ENCODE assay signal across 8 mouse cellular contexts in the genomic region with DNA sequence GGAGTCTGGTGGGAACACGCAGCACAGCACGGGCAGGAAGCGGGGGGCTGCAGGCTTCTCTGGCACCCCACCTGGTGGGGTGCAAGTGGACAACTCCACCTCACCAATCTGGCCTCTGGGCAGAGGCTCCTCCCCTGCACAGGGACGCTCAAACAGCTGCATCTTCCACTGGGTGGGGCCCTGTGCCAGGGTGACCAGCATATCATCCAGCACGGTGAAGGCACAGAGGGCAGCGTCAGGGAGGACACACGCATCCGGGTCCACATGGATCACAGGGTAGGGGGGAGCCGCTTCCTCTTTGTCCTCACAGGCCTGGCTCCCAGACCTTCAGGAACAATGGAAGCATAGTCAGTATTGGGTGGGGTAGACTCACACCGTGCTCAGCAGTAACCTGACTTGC. TPM values are rescaled to one million over a fixed set of nuclear protein-coding genes. Genes with fewer than 3 reads are reported as not detected.
DNase-seq lines count a peak whose midpoint lies in the region; ATAC-seq and TF ChIP-seq lines count a peak whose summit lies in the region.

No protein-coding gene starts in this region.

- no peaks in the 10 kb centered on the region for H3K9me3 ChIP-seq in liver, embryonic 12.5 days (replicated peaks)

- H3K4me1 ChIP-seq in testis, adult 2 months (ENCODE audit: control insufficient read depth, insufficient read depth, low read length), result peaks cover 17% of the 10 kb centered on the region
- peaks cover 26% of the 10 kb centered on the region for H3K4me1 ChIP-seq in liver, embryonic 12.5 days

- peak overlapping the region; percentile 74; the same call in 1 of the 2 replicates for H3K9ac ChIP-seq in liver, embryonic 12.5 days

- no peak for ATAC-seq in cerebellum, adult (ENCODE audit: insufficient number of reproducible peaks, low FRiP score, low TSS enrichment)
- no peak for ATAC-seq in liver, embryonic 12.5 days

- TF ChIP-seq POLR2A in testis, adult 2 months (IDR thresholded peaks at IDR 0.05; ENCODE audit: control insufficient read depth, low read depth, low read length), result no peak

- no peaks in the 10 kb centered on the region for H3K27me3 ChIP-seq in testis, adult 2 months (ENCODE audit: control insufficient read depth, insufficient read depth, low read length)
- H3K27me3 ChIP-seq in liver, embryonic 12.5 days (replicated peaks), result no peaks in the 10 kb centered on the region

- H3K27ac ChIP-seq in testis, adult 2 months (ENCODE audit: control insufficient read depth, insufficient read depth, low read depth, low read length), result no peak overlapping the region
- H3K27ac ChIP-seq in liver, embryonic 12.5 days, result no peak overlapping the region

- TF ChIP-seq CTCF in testis, adult 2 months (IDR thresholded peaks at IDR 0.05; ENCODE audit: control insufficient read depth, insufficient read depth, insufficient replicate concordance, low read depth, low read length), result no peak

- H3K4me3 ChIP-seq in testis, adult 2 months (ENCODE audit: control insufficient read depth, low read depth, low read length), result peak overlapping the region; percentile 96; the same call in 1 of the 2 replicates
- peak overlapping the region; percentile 74; the same call in 1 of the 2 replicates for H3K4me3 ChIP-seq in liver, embryonic 12.5 days

- H3K4me2 ChIP-seq in liver, embryonic 12.5 days, result peak overlapping the region; percentile 98

- H3K36me3 ChIP-seq in testis, adult 2 months (ENCODE audit: control insufficient read depth, insufficient read depth, low read length), result no peaks in the 10 kb centered on the region; the same call in none of the 2 replicates
- H3K36me3 ChIP-seq in liver, embryonic 12.5 days, result peaks cover 74% of the 10 kb centered on the region

- peak; percentile 56 for DNase-seq in cerebellum, adult 9-11 months
- no peak for DNase-seq in testis, postnatal 10 days (ENCODE audit: low spot score)
- no peak for DNase-seq in ovary, postnatal 36 days (ENCODE audit: low spot score)
- DNase-seq in spleen, postnatal 36 days (ENCODE audit: low spot score in 2 of 2), result no peak
- no peak for DNase-seq in retina, postnatal 1 day

- 58% methylated on average over 10 of the region's 10 CpGs for WGBS in liver, embryonic 12.5 days (ENCODE audit: insufficient replicate concordance)

RNA-seq across cellular contexts. Expression of gene Faap100, which starts 1.2 kb away (rescaled TPM):
- polyA plus RNA-seq in testis, adult 2 months (2012; rRNA removed), result 57.8 and 67.1 TPM in 2 replicates
- polyA plus RNA-seq in liver, embryonic 12.5 days (2016; fragmentation: Nextera tagmentation; extraction: Ambion mirVana), result 12.8 and 13.1 TPM in 2 replicates

RNA-seq across cellular contexts. Expression of gene Fscn2, which starts 16.0 kb away (rescaled TPM):
- polyA plus RNA-seq in testis, adult 2 months (2012; rRNA removed), result 1.6 and 2.1 TPM in 2 replicates
- 0.16 and 0.18 TPM in 2 replicates for polyA plus RNA-seq in liver, embryonic 12.5 days (2016; fragmentation: Nextera tagmentation; extraction: Ambion mirVana)

RNA-seq across cellular contexts. Expression of gene Actg1, which starts 29.0 kb away (rescaled TPM):
- polyA plus RNA-seq in testis, adult 2 months (2012; rRNA removed), result 670 and 672 TPM in 2 replicates
- polyA plus RNA-seq in liver, embryonic 12.5 days (2016; fragmentation: Nextera tagmentation; extraction: Ambion mirVana), result 952 and 1,008 TPM in 2 replicates
